Mouse (Mus musculus) cerebellum, adult 9-10 months (tissue): ENCODE data around the gene Frem1.
A peak's percentile ranks its signal among the peaks of the same experiment; 100 is the strongest.

Source experiments
- DNase-seq: peaks from one replicate; pipeline ENCODE4 v3.0.0; 2022

The Frem1 gene

DNA sequence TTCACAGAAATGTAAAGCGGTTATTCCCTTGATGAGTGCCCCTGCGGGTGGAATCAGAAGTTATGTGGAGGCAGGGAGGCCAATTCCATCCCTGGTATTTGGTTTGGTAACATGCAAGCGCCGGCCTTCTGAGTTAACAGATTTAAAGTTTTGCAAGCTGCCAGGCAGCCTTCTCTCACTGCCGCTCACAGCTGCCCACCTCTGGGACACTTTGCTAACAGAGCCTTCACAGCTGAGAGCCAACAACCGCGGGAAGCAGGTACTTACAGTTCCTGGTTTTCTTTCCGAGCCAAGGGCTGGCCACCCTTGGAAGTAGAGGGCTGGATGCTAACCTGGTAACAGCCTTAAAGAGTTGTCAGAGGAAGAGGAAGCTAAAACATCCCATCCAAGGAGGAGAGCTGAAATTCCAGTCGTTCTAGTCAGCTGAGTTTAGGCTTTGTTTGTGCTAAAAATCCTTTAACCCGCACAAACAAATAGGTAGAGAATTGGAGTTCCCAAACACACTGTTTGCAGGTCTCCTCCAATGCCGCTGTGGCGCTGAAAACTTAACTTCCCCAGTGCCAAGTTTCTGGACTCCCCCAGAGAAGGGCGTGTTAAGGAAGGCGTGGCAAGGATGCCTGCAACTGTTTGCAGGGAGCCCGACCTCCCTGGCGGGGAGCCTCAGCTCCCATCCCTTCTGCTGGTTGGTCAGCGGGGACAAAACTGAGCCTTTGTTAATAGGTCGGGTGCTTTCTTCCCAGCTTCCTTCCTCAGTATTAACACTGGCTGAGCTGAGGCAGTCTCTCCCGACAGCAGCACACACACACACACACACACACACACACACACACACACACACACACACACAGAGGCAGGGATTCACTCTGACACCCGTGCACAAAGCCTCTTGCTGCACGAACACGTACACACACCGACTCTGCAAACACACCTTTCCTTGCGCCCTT lies at the start of gene Frem1:
Gene Frem1 (minus strand): TSS at position 706 of the 944 bp plus-strand sequence.
- DNase-seq, result no peak

DNA sequence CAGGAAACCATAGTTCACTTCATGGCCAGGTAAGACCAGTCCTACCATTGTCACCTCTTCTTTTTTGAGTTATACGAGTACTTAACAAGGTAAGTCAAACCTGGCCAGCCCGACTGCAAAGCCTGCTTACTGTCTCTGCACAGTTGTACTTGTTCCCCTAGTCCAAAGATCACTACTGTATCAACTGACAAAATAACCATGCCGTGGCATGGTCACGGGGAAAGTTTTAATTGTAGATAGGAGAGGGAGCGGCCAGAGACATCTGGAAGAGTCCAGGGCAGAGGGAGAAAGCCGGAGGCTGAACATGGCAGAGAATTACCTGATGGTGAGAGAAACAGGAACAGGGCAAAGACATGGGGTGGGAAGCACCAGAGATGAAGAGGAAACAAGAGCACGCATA lies 46.9 kb upstream of the Frem1 start:
- no peak for DNase-seq

GRCm38 (mm10) chr4:83093941-83094340 lies 41.8 kb upstream of the Frem1 start:
- no peak for DNase-seq

GRCm38 (mm10) chr4:83090691-83091448 lies 38.7 kb upstream of the Frem1 start:
- DNase-seq, result peak; percentile 53

DNA sequence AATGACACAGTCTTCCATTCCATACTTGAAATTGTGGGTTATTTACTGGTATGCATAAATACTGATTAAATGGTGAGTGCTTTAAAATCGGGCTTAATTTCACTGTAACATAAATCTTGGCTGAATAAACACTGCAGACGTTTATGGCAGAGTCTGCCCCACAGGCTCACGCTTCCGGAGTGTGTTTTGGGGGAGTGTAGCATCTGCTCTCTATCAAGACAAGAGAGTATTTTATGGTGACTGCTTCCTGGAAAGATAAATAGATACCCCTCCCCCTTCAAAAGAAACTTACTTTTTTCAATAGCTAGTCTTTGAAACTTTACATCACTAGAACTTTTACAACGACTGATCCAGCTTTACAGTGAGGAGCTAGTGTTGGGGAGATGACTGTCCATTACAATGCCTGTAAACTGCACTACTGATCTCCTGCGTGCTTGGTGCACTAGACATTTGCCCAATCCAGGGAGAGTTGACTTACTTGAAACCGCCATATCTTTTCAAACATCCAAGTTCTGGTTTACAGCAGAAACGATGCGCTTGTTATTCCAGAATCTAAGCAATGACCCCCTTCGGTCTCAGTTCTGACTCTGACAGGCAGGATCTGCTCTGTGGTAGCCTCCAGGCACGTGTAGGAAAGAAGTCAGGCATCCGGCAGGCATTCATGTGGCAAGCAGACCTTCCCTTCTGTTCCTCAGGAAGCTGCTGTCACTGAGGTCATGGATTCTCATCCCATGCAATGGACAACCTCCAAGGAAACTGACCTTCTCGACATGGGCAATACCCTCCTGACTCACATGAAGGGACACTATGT lies 28.4 kb upstream of the Frem1 start:
- no peak for DNase-seq

GRCm38 (mm10) chr4:83064191-83064590 lies 12.1 kb upstream of the Frem1 start:
- DNase-seq, result no peak

- no peak for DNase-seq
Measured at GRCm38 (mm10) chr4:83061564-83061963, 9.4 kb upstream of the Frem1 start.

GRCm38 (mm10) chr4:83058617-83059016 lies 6.5 kb upstream of the Frem1 start:
- DNase-seq, result no peak

DNA sequence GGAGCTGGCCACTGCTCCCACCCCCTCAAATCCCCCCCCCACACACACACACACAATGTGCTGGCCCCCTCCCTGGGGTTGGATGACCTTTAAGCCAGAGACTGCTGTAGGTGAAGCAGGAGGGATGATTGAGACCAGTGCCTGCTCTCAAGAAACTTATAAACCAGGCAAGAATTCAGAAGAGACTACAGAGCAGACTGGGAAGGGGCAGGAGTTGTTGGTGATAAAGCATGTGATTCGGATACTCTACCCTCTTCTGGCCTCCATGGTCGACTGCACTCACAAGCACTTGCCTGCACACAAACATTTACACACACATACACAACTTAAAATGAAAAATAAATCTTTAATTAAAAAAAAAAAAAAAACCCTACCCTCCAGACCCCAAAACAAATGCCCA lies 6.0 kb upstream of the Frem1 start:
- DNase-seq, result no peak

DNA sequence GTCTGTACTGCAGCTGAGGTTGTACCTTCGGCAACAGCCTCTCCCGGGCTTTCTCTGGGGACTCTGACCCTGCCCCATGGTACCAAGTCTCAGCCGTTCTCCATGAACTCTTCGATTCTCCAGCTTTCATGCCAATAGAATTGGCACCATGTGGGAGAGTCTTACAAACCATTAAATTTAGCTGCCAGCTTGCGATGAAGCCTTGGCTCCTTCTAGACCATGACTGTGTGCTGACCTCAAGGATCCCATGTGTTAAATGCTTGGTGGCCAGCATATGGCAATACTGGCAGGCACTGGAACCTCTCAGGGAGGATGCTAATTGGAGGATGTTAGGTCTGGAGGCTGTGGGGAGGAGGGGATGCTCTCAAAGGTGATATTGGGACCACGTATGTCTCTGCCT lies 4.4 kb upstream of the Frem1 start:
- DNase-seq, result peak; percentile 70

DNA sequence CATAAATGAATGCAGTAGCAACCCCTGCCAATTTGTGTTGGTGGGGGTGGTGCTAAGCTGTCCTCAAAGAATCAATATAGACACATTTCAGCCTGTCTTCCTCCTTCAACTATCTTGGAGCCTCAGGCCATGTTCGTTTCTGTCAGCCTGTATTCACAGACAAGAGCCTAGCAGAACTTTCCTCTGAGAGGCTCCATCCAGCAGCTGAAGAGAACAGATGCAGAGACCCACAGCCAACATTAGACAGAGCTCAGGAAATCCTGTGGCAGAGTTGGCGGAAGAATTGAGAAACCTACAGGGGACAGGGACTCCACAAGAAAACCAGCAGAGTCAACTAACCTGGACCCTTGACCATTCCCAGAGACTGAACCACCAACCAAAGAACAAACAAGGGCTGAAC lies 3.3 kb upstream of the Frem1 start:
- no peak for DNase-seq

DNA sequence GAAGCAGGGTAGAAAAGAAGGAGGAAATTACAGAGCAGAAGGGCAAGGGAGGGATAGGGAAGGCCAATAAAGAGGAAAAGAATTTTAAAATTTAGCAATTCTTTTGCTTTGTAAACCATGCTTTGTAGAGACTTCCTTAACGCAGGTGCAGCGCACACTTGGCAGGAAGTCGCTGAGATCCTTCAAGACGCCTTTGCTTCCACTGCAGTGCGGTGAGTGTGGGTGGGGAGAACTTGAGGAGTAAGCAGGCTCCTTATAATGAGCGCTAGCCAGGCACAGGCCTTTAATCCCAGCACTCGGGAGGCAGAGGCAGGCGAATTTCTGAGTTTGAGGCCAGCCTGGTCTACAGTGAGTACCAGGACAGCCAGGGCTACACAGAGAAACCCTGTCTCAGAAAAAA lies 1.1 kb upstream of the Frem1 start:
- DNase-seq, result no peak

GRCm38 (mm10) chr4:83051176-83051575 lies 963 bp downstream of the Frem1 start:
- no peak for DNase-seq

DNA sequence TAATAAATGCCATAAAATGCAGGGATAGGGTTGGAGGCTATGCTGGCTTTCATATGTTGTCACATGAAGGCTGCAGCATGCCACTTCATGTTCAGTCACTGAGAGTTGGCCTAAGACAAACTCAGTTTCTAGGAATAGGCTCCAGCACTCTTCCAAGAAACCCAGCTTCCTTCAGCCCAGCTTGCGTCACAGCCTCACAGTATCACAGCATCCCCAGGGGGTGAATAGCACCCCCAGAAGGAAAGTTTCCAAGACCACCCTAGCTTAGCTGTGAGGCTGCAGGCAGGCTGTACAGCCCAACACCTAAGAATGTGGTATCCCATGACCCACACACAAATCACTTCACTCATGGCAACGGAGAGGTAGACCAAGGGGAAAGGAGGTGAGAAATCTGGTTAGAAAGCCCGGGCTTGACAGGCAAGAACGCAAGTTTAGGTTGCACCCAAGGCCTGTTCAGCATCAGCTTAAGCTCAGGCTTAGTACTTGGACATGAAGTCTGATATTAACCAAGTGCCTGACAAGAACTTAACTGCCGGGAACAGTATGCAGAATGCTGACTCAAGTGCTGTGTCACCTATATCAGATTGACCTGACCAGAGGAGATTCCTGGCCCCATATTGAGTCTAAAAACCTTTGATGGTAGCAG lies 1.9 kb downstream of the Frem1 start:
- DNase-seq, result no peak

DNA sequence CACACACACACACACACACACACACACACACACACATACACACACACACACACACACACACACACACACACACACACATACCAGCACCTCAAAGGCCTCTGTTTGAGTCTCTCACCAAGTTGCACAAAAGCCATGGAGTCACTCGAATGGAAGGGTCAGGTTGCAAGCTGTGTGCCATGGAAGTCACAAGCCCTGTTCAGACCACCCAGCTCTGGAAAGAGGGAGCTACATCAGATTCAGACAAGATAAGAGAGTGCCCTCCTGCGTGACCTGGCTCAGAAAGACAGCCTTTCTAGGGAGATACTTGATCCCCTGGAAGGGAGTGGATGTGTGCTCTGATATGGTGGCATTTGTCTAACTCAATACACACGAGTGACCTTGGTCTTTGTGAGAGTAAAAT lies 2.9 kb downstream of the Frem1 start:
- DNase-seq, result no peak

DNA sequence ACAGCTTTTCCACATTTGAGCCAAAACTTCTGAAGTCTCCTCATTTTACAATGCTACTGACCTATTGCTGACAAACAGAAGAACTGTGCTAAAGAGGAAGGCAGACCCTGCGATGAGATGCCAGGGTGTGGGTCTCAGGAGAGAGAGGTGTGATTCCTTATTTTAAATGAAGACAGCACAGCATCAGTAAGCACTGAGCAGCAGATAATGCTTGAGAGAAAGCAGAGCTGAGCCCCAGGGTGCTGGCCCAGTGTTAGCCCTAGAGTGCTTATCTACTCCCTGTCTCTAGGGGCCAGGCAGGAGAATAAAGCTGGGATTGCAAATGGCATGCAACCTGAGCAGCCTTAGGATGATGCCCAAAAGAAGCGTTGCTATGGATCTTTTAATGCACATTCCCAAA lies 3.6 kb downstream of the Frem1 start:
- no peak for DNase-seq

GRCm38 (mm10) chr4:83046806-83047205 lies 5.3 kb downstream of the Frem1 start:
- no peak for DNase-seq

- no peak for DNase-seq
Measured at GRCm38 (mm10) chr4:83046069-83046468, 6.1 kb downstream of the Frem1 start.

DNA sequence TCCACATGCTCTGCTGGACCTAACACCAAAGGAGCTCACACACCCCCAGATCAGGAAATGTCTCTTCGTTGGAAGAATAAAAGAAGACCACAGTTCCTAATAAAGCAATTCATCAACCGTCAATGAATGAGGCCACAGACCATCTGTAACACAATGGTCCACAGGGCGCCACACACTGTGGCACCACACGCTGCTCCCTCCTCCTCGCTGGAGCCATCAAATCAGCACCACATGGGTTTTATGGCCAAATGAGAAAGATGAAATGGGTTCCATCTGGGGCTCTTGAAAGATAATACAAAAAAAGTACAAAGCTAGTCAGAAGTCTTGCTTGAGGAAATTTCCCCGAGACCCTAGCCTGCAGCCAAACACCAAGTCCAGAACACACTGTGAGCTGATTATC lies 6.9 kb downstream of the Frem1 start:
- DNase-seq, result no peak

DNA sequence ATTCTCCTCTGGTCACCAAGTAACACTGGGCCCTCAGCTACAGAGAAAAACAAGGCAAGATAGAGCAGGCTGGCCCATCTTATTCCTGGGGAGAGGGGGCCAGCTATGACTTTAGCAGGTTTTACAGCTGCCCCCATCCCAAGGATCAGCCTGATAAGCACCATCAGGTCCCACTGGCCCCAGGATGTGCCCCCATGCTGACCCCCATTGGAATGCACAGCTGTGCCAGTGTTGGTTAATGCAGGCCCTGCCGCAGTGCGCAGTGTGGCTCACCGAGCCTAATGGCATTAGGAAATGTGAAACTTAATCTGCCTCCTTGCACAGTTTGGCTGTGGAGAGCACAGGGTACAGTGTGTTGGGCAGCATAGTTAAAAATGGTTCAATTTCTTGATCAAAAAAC lies 11.4 kb downstream of the Frem1 start:
- no peak for DNase-seq

GRCm38 (mm10) chr4:83032780-83033179 lies 19.4 kb downstream of the Frem1 start:
- no peak for DNase-seq

GRCm38 (mm10) chr4:83031591-83031990 lies 20.5 kb downstream of the Frem1 start:
- no peak for DNase-seq

GRCm38 (mm10) chr4:83030097-83030496 lies 22.0 kb downstream of the Frem1 start:
- DNase-seq, result no peak
